Mouse (Mus musculus) kidney, postnatal 4 days (tissue): Measurements from ENCODE around the gene Hps1.

Source experiments
- DNase-seq, 2 experiments: peaks; one replicate each; pipeline ENCODE4 v3.0.0; 2021; ENCODE audit warnings: mixed read lengths in 2 of 2

The Hps1 gene

DNA sequence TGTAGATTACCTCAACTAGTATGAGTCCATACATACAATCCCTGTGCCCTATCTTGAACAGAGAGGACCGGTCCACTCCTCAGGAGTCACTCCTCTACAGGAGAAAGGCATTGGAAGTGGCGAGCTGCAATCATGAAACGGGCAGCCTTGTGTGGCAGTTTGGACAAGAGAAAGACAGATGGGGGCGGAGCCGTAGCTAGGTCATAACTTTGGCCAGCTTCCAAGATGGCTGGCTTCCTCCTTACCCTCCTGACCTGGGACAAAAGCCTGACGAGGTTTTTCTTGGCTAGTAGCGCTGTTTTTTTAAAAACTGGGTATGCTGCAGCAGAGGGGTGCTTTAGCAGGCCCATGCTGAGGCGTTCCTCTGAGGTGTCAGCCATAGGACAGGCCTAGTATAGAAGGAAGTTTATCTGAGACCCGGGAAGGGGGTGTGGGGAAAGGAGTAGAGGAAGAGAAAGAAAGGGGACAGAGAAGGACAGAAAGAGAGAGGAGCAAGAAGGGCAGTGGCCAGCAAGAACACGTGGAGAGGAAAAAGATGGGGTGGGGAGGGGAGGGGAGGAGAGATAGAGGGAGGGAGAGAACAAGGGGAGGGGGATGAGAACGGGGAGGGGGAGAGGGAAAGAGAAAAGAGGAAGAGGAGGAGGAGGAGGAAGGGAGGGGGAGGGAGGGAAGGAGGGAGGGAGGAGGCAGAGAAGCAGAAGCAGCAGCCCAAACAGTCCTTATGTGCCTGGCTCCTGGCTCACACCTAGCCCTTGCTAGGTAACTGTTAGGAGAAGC is 26.4 kb downstream of the Hps1 start:
- DNase-seq: peak; percentile 82 to 88

DNA sequence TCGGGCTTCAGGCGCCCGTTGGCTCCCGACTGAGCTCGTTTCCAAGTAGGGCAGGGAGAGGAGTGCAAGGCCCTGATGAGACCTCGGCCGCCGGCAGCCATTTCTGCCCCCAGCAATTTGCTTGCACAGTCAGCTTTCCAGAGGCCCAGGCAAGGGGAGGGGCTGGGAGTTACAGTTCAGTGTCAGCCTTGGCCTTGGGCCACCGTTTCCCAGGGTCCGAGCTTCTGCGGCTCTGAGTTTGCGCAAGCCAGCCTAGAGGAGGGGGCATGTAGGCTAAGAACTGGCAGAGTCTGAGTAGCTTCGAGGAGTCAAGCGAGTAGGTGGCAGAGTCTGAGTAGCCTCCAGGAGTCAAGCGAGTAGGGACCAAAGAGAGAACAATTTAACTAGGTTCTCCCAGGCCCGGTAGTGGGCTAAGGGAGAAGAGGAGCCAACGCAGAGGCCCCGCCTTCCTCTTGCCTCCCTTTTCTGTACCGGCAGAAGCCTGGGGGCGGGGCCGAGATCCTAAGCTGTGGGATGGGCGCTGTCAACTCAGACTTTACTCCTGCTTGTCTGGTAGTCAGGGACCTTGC is 27.3 kb downstream of the Hps1 start, which contains the start of gene Pyroxd2:
Pyroxd2 (minus strand) TSS at position 413 of the 569 bp plus-strand sequence.
- peak; percentile 91 to 95 for DNase-seq

DNA sequence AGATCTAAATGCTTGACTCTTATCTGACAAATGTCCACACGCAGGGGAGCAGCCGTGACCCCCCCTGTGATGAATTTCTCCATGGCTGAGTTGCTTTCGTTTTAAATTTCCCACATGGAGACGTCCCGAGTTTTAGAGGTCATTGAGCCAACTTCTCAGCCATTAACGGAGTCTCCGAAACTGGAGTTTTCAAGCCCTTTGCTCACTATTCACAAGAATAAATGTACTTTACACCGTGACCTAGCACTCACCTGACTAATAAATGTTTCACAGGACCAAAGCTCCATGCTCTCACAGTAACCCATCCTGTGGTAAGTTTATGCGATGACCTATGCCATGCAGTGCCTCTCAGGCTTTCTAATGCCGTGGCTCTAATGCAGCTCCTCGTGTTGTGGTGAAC is 29.6 kb downstream of the Hps1 start:
- peak in 1 of 2 experiments; percentile 31 for DNase-seq

GRCm38 (mm10) chr19:42746702-42747101 is 33.1 kb downstream of the Hps1 start:
- DNase-seq: no peak

GRCm38 (mm10) chr19:42745869-42746224 is 33.9 kb downstream of the Hps1 start:
- DNase-seq: no peak

GRCm38 (mm10) chr19:42745084-42745868 is 34.5 kb downstream of the Hps1 start:
- no peak for DNase-seq

DNA sequence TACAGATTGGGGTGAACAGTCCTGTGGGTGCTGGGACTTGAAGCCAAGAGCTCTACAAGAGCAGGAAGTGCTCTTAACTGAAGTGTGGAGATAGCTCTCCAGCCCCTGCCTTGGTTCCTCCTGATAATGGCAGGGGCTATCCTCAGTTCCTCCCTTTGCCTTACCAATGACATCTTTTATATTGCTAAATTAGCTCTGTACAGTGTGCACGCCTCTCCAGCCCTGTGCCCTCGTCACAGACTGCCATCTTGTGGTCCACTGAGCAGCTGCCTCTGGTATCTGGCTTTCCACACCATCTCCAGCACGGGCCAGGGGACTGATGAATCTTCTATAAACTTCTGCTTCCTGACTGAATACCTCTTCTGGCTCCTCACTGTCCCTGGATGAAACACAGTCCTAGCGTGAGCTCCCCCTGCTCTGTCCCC is 35.6 kb downstream of the Hps1 start:
- peak; percentile 78 to 83 for DNase-seq

GRCm38 (mm10) chr19:42743261-42743660 is 36.5 kb downstream of the Hps1 start:
- DNase-seq: no peak

- no peak for DNase-seq
Observed at GRCm38 (mm10) chr19:42741884-42742283, 37.9 kb downstream of the Hps1 start.

GRCm38 (mm10) chr19:42740163-42740899 is 39.4 kb downstream of the Hps1 start:
- DNase-seq: no peak

DNA sequence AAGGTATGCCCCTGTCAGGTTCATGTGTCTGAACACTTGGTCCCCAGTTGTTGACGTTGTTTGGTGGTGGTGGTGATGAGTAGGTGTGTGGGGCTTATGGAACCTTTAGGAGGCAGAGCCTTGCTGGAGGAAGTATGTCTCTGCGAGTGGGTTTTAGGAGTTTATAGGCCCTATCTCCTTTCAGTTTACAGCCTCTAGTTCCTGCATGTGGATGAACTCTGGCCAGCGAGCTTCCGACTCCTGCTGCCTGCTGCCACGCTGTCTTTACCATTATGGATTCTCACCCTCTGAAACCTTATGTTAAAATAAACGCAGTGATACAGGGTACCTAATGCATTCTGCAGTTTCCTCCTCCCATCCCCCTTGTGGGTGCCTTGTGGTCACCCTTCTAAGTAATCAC is 40.0 kb downstream of the Hps1 start:
- no peak for DNase-seq

- no peak for DNase-seq
Observed at GRCm38 (mm10) chr19:42737753-42738152, 42.0 kb downstream of the Hps1 start.

GRCm38 (mm10) chr19:42734982-42735381 is 44.8 kb downstream of the Hps1 start:
- no peak for DNase-seq

- DNase-seq: no peak
Observed at GRCm38 (mm10) chr19:42727424-42727823, 52.4 kb downstream of the Hps1 start.

- DNase-seq: no peak
Observed at GRCm38 (mm10) chr19:42726766-42727165, 53.0 kb downstream of the Hps1 start.

GRCm38 (mm10) chr19:42725973-42726350 is 53.8 kb downstream of the Hps1 start:
- peak; percentile 75 to 76 for DNase-seq

DNA sequence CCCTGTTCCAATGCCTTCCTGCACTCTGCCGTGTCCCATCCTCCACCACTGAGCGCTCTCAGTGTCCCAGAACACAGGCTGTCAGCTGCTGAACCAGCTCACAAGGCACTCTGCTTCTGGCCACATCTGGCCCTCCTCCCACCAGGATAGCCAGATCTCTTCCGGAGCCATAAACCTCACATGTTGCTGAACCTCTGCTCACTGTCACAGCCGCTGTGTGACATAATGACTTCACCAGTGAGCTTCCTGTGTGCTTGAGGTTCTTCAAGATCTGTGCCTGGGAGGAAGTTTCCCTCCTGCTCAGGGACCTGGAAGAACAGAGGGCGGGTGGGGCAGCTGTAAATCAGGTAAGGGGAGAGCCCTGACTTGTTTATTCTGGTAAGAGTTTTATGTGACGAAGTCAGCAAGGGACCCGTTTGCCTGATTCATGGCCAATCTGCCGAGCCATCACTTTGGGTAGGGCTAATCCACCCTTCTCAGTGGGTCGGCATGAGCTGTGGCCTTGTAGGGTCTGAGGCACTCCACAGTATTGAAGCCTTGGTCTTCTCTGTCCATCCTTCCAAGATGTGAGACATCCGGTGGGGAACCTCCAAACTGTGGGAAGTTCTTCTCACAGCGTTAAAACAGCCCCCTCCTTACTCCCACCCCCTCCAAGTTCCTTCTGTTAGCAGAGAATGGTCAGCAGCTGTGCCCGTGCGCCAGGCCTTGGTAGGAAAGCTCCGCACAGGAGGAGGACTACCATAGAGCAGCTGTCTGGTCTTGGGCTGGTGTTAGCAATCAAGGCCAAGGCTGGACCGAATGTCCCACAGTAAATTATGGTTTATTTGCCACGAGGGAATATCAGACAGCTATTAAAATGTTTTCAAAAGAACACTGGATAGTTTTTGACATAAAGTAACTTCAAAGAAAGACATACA is 54.5 kb downstream of the Hps1 start:
- peak; percentile 42 to 63 for DNase-seq

GRCm38 (mm10) chr19:42723302-42723701 is 56.5 kb downstream of the Hps1 start:
- peak; percentile 34 to 35 for DNase-seq

- DNase-seq: peak; percentile 58 to 64
Observed at GRCm38 (mm10) chr19:42722500-42722899, 57.3 kb downstream of the Hps1 start.

DNA sequence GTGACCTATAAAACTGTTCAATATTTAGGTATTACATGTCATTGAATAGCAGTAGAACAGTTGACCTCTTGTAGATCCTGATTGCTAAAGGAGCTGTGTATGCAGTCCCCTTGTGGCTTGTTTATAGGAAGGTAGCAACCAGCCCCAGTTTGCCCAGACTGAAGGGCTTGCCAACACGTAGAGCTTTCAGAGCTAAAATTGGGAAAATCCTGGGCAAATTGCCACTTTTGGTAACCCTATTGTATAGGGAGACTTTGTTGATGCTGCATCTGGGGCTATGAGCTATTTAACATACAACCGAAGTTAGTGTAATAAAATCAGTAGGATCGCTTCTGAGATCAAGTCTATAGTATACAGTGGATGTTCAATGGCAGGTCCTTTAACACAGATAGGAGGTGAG is 61.7 kb downstream of the Hps1 start:
- DNase-seq: no peak

GRCm38 (mm10) chr19:42717668-42718067 is 62.1 kb downstream of the Hps1 start:
- DNase-seq: no peak

DNA sequence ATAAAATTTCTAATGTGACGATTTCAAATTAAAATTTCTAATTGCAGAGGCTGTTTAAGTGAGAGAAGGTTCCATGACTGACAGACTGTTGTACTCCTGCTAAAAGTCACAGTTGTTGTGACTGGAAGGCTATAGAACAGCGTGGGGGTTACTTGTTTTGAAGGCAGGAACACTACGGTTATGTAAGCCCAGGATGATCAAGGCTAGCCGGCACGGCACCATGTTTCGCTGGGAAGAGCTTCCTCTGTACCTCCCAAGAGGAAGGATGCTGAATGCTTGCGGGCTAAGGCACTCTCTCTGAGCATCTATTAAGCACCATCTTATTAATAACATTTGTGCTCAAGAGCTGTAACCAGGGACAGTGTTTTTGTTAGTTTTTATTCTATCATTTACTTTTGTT is 63.3 kb downstream of the Hps1 start:
- no peak for DNase-seq
